Mouse (Mus musculus): Measurements from ENCODE around the gene Dennd4b.
A peak's percentile ranks its signal among the peaks of the same experiment; 100 is the strongest.
"Not testable (repeated sequence)": the region's sequence is repeated elsewhere in the genome, so short reads cannot be mapped to it uniquely, and the experiment has no call there.

Gene Dennd4b

GRCm38 (mm10) chr3:90253174-90253573, 11.8 kb upstream of the Dennd4b start:
- DNase-seq (ENCODE audit: low read depth, low spot score) = not testable (repeated sequence)

- DNase-seq (ENCODE audit: low read depth, low spot score) = peak; percentile 97
These were observed 11.1 kb upstream of the Dennd4b start, which contains the start of gene Crtc2 for GRCm38 (mm10) chr3:90253653-90254418. TSS of gene Crtc2 (plus strand) at chr3:90254163.

DNA sequence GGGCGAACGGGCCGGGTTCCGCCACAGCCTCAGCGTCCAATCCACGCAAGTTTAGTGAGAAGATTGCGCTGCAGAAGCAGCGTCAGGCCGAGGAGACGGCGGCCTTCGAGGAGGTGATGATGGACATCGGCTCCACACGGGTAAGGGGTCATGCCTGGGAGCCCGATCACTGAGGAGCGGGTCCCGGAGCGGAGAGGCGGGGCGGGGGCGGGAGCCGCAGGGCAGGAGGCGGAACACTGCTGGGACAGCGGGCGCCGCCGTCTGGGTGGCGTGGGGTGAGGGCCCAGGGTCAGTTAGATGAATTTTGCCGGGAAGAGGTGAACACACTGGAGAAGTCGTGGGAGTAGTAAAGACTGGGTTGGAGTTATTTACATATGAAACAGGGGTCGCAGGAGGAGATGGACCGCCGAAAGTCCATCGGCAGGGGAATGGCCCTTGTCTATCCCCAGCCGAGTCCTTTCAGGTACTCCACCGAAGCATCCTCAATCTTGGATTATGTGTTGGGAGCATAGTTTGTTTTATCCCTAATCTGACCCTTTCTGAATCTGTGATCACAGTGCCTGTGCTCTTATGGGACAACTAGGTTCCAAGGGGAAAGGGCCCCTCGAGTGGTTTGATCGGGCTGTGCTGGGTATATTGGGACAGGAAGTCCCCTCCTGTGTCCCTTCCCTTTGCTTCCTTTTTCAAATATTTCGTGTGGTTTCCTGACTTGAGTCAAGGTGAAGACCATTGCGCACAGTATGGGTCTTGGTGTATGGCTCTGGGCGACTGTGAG, 10.4 kb upstream of the Dennd4b start:
- no peak for DNase-seq (ENCODE audit: low read depth, low spot score)

GRCm38 (mm10) chr3:90255194-90255565, 9.8 kb upstream of the Dennd4b start:
- no peak for DNase-seq (ENCODE audit: low read depth, low spot score)

- no peak for DNase-seq (ENCODE audit: low read depth, low spot score)
These were observed 9.1 kb upstream of the Dennd4b start for GRCm38 (mm10) chr3:90255784-90256353.

DNA sequence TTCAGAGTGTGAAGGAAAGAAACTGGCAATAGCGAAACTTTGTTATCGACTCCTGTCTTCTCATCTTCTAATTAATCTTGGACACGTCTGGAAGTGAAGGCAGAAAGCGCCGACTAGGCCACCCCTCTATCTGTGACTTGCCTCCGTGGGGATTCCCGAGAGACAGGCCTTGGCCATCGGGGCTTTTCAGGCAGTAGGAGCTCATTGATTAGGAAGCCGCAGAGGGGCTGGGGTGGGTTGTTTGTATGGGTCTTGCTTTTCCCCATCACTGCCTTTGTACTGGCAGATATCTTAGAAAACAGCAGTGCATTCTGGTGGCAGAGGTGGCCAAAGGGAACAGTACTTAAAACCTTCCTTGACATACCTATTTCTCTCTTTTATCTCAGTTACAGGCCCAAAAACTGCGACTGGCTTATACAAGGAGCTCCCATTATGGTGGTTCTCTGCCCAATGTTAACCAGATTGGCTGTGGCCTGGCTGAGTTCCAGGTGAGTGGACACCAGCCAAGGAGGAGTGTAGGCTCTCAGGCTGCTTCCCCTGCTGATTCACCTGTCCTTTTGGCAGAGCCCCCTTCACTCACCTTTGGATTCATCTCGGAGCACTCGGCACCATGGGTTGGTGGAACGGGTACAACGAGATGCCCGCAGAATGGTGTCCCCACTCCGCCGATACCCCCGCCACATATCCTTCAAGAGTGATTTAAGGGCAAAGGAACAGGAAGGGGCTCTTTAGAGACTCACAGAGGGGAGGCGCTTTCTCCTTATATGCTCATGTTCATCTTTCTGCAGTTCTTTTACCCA, 8.1 kb upstream of the Dennd4b start:
- DNase-seq (ENCODE audit: low read depth, low spot score) = no peak

- no peak for DNase-seq (ENCODE audit: low read depth, low spot score)
These were observed 6.5 kb upstream of the Dennd4b start for GRCm38 (mm10) chr3:90258521-90258920.

DNA sequence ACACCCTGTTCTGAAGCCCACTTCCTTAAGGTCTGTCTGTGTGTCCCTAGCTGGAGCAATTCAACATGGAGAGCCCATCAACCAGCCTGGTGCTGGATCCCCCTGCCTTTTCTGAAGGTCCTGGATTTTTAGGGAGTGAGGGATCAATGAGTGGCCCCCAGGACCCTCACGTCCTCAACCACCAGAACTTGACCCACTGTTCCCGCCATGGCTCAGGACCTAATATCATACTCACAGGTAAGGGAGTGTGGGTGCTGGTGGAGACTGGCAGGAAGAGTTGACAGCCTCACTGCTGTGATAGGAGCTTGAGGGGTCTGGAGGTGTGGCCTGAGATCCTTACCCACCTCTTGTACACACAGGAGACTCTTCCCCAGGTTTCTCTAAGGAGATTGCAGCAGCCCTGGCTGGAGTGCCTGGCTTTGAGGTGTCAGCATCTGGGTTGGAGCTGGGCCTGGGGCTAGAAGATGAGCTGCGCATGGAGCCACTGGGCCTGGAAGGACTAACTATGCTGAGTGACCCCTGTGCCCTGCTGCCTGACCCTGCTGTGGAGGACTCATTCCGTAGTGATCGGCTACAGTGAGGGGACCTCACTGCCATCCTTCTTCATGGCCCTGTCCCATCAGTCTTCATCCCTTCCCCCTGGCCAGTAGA, 1.7 kb upstream of the Dennd4b start:
- DNase-seq (ENCODE audit: low read depth, low spot score) = no peak

- DNase-seq (ENCODE audit: low read depth, low spot score) = no peak
These were observed 325 bp upstream of the Dennd4b start for GRCm38 (mm10) chr3:90264687-90265033.

- peak; percentile 86 for DNase-seq (ENCODE audit: low read depth, low spot score)
These were observed 1.2 kb downstream of the Dennd4b start for GRCm38 (mm10) chr3:90265932-90266741.

DNA sequence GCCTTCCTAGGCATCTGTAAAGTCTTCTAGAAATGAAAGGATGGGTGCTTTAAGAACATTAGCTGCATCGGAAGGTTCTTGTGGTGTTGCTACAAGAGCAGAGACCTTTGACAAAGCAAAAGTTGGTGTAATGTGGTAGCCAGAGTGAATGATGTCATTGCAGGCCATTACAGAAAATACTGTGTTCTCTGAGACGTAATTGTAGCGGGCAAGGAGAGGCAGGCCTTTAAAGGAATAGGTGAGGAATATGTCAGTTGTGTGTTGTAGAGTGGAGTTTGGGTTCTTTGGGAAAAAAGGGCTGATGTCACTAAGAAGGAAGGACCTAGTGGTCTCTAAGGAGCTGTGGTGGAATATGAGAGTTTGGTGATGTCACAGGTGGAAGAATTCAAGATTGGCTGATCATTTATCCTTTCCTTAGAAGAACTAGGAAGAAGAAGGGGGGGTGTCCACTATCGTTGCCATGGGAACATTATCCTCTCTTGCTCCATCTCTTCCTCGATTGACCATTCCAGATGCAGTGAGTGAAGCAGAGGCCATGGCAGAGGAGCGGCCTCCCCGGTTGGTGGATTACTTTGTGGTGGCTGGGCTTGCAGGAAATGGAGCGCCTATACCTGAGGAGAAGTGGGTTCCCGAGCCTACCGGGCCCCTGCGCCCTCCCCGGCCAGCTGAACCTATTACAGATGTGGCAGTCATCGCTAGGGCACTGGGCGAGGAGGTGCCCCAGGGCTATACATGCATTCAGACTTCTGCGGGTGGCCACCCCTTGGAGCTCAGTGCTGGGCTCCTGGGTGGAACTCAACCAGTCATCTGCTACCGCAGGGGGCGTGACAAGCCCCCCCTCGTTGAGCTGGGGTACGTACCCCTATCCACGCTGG, 2.2 kb downstream of the Dennd4b start:
- DNase-seq (ENCODE audit: low read depth, low spot score) = no peak

DNA sequence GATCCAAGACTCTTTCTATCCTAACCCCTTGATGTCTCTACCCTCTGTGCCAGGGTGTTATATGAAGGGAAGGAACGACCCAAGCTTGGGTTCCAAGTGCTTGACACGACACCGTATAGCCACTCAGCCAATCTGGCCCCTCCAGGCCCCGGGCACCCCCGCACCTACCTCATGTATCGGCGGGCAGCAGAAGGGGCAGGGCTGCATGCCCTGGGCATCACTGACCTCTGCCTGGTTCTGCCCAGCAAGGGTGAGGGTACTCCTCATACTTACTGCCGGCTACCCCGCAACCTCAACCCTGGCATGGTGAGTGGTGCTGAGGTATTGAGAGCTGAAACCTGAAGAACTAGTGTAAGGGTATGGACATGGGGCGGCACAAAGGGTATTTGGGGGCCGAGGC, 3.2 kb downstream of the Dennd4b start:
- no peak for DNase-seq (ENCODE audit: low read depth, low spot score)

- no peak for DNase-seq (ENCODE audit: low read depth, low spot score)
These were observed 4.0 kb downstream of the Dennd4b start for GRCm38 (mm10) chr3:90268971-90269370.

DNA sequence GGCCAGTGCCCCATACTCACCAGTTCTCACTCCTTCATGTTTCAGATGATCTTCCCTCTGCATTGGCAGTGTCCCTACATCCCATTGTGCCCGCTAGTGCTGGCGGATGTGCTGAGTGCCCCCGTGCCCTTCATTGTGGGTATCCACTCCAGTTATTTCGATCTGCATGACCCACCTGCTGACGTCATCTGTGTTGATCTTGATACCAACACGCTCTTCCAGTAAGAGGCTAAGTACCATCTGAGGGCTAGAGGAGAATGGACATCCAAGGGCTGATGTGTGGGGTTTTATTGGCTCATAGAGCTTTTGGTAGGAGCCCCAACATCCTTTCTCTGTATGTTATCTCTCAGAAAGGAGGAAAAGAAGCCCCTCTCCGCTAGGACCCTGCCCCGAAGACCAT, 5.8 kb downstream of the Dennd4b start:
- no peak for DNase-seq (ENCODE audit: low read depth, low spot score)

DNA sequence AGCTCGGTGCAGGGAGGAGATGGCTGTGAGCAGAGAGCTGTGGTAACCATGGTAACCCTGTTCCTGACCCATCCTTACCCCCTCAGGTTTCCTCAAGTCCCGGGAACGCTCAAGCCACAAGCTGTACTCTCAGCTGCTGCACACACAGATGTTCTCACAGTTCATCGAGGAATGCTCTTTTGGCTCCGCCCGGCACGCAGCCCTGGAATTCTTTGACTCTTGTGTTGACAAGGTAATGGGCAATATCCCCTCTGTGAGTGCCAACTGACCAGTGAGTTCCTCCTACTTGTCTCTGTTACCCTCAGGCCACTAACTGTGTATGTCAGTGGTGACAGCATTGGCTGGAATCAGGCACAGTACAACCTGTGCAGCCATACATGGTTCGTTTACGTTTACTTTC, 7.2 kb downstream of the Dennd4b start:
- no peak for DNase-seq (ENCODE audit: low read depth, low spot score)

DNA sequence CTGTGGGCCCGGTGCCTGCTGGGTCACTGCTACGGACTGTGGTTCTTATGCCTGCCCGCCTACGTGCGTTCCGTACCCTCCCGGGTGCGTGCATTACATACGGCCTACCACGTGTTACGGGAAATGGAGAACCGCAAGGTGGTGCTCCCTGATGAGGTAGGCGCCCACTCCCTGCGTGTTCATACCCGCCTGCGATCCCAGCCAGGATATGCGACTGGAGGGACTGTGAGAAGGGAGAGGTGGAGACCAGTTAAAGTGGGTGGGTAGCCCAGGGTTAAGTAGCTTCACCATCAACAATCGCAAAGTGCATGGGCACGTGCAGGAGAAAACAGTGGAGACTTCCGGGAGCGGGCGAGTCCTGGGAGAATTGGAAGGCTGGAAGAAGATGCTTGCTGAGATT, 8.9 kb downstream of the Dennd4b start:
- DNase-seq (ENCODE audit: low read depth, low spot score) = no peak

- DNase-seq (ENCODE audit: low read depth, low spot score) = no peak
These were observed 10.3 kb downstream of the Dennd4b start for GRCm38 (mm10) chr3:90275286-90275685.

GRCm38 (mm10) chr3:90276858-90277257, 11.9 kb downstream of the Dennd4b start:
- no peak for DNase-seq (ENCODE audit: low read depth, low spot score)

DNA sequence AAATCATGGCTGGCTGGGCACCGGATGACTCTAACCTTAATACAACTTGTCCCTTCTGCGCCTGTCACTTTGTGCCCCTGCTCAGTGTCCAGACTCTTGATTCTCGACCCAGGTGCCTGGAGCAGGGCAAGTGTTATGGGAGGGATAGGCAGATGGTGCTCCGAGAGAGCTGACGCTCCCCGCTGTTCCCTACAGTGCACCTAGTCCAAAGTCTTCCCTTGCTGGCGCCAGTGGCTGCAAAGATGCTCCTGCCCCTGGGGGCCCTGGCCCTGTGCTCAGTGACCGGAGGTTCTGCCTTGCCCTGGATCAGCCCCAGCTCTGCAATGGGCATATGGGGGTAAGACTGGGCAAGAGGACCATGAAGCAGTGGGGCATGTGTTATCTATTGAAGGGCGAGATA, 12.8 kb downstream of the Dennd4b start:
- no peak for DNase-seq (ENCODE audit: low read depth, low spot score)

DNA sequence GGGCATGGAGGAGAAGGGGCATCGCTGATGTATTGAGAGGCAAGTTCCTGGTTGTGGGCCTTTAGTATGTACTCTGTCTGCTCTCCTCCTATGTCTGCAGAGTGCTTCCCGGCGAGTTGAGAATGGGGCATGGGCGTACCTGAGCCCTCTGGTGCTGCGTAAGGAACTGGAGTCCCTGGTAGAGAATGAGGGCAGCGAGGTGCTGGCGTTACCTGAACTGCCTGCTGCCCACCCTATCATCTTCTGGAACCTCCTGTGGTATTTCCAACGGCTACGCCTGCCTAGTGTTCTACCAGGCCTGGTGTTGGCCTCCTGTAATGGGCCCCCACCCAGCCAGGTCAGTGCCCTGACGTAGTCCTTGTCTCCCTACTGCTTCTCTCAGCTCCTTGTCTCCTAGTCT, 13.2 kb downstream of the Dennd4b start:
- no peak for DNase-seq (ENCODE audit: low read depth, low spot score)

Data from skeletal muscle tissue, adult 2 months (tissue).